Mouse (Mus musculus) cerebellum, adult 11 months (tissue): ENCODE measurements at regions not wholly inside any gene's neighbourhood (a gene's known extent, or its start where the extent isn't known, plus 50 kb on each side); places are given as distances from the start of the nearest gene placed in this dataset.

ENCODE experiments used
- DNase-seq: peaks from one replicate; pipeline ENCODE4 v3.0.0; 2022

GRCm38 (mm10) chr16:77394054-77394716 is 207.7 kb downstream of the Gm11146 start:
- no peak for DNase-seq

- DNase-seq = no peak
These were observed 208.4 kb downstream of the Gm11146 start for GRCm38 (mm10) chr16:77393470-77393869.

- DNase-seq = no peak
These were observed 209.7 kb downstream of the Gm11146 start for GRCm38 (mm10) chr16:77392205-77392604.

- DNase-seq = no peak
These were observed 217.7 kb downstream of the Gm11146 start for GRCm38 (mm10) chr16:77384021-77384729.

GRCm38 (mm10) chr16:77382790-77383189 is 219.1 kb downstream of the Gm11146 start:
- DNase-seq = no peak

GRCm38 (mm10) chr16:77372768-77373167 is 229.1 kb downstream of the Gm11146 start:
- DNase-seq = no peak

- DNase-seq = no peak
These were observed 232.1 kb downstream of the Gm11146 start for GRCm38 (mm10) chr16:77369810-77370209.

- DNase-seq = no peak
These were observed 236.6 kb downstream of the Gm11146 start for GRCm38 (mm10) chr16:77365254-77365653.

GRCm38 (mm10) chr16:77364439-77364838 is 237.5 kb downstream of the Gm11146 start:
- no peak for DNase-seq

- no peak for DNase-seq
These were observed 242.7 kb downstream of the Gm11146 start for GRCm38 (mm10) chr16:77359190-77359589.

- no peak for DNase-seq
These were observed 246.6 kb downstream of the Gm11146 start for GRCm38 (mm10) chr16:77355260-77355659.

GRCm38 (mm10) chr16:77354201-77354712 is 247.6 kb downstream of the Gm11146 start:
- DNase-seq = no peak

GRCm38 (mm10) chr16:77346128-77346527 is 255.8 kb downstream of the Gm11146 start:
- no peak for DNase-seq

- DNase-seq = no peak
These were observed 269.6 kb downstream of the Gm11146 start for GRCm38 (mm10) chr16:77332285-77332684.

GRCm38 (mm10) chr16:77330996-77331395 is 270.9 kb downstream of the Gm11146 start:
- no peak for DNase-seq

GRCm38 (mm10) chr16:77329711-77330530 is 272.0 kb downstream of the Gm11146 start:
- DNase-seq = no peak

- DNase-seq = no peak
These were observed 272.7 kb downstream of the Gm11146 start for GRCm38 (mm10) chr16:77329160-77329691.

GRCm38 (mm10) chr16:77328628-77329159 is 273.2 kb downstream of the Gm11146 start:
- no peak for DNase-seq

- DNase-seq = no peak
These were observed 273.8 kb downstream of the Gm11146 start for GRCm38 (mm10) chr16:77328049-77328448.

GRCm38 (mm10) chr16:77322338-77322737 is 279.6 kb downstream of the Gm11146 start:
- DNase-seq = peak; percentile 8

GRCm38 (mm10) chr16:77318150-77318549 is 283.7 kb downstream of the Gm11146 start:
- no peak for DNase-seq

- no peak for DNase-seq
These were observed 286.5 kb downstream of the Gm11146 start for GRCm38 (mm10) chr16:77315354-77315753.

GRCm38 (mm10) chr16:77313195-77313594 is 288.7 kb downstream of the Gm11146 start:
- DNase-seq = no peak
